Mouse (Mus musculus): ENCODE data around the gene Aebp2. TPM values are rescaled to one million over a fixed set of nuclear protein-coding genes. Genes with fewer than 3 reads are reported as not detected.

Aebp2 gene
- total RNA-seq, 2 experiments from 2014 or later = 50.6 to 51.5 TPM

DNA sequence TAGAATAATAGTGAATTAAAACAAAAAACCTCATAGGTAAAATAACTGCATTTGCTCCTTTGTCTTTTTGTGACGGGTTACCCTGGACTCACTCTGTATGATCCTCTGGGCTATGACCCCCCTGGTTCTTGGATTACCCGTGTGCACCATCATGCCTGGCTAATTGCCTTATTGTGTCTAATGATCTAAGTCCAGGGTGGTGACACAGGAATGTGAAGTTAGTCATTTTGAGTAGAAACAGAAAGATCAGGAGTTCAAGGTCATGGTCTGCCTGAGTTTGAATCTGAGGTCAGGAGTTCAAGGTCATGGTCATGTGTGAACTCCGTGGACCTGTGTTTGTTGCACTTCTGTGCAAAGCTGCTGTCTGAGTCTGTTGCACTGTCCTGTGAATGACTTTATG lies 16.7 kb upstream of the Aebp2 start:
- no peak for DNase-seq (ENCODE audit: low spot score in 2 of 2)

DNA sequence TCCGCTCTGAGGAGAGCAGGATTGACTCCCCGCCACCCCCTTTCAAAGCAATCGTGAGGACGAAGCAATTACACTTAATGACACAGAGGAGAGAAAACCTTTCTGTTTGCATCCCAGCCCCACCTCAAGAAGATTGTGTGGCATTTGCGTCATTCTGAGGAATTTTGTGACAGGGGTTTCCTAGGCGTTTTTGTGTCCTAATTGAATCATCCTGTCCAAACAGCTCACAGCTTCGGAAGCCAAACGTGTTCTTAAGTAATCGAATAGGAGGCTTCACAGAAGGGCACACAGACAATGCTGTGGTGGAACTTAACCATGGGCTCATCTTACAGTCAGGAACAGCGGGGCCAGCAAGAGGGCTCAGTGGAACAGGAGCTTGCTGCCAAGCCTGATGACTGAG lies 15.9 kb upstream of the Aebp2 start:
- no peak for DNase-seq (ENCODE audit: low spot score in 2 of 2)

DNA sequence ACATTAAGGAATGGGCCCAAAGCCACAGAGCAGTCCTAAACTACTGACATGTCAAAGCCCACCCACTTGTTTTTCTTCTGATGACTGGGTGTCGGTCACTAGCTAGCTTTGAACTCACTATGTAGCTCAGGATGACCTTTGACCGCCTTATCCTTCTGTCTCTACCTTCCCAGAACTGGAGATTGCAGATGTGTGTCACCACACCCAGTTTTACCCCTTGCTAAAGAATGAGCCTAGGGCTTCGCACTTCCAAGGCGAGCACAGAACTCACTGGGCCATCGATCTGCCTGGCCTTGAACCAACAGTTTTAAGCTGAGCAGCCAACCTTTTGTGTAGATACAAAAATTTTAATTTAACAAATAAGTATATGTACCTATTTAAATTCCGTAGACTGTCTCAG lies 13.8 kb upstream of the Aebp2 start:
- DNase-seq (ENCODE audit: low spot score in 2 of 2) = no peak

DNA sequence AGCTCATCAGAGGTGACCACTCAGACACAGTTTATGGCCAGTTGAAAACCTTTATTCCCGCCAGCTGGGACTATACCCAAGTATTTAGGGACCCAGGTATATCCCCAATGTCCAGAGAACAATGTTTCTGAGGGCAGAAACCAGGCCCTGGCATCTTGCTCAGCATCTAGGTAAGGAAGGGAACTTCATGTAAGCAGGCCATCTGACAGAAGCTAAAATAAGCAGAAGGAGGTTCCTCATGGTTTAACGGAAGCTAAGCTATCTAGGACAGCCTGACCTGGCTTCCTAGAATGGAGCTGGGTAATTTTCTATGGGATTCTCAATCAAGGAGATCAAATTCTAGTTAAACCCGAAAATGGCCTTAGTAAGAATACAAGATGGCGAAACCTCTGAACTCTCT lies 12.9 kb upstream of the Aebp2 start:
- no peak for DNase-seq (ENCODE audit: low spot score in 2 of 2)

DNA sequence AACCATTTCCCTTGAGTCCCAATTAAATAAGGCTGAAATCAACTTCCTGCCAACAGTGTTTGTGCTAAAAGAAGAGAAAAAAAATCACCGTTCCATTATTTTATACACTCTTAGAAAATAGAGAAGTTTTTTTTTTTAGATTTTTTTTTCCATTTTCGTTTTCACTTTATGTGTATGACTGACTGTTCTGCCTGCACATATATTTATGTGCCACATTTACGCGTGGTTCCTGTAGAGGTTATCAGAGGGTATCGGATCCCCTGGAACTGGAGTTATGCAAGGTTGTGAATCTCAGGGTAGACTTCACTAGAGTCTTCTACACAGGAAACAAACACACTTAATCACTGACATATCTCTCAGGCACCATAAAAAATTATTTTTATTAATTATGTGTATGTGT lies 12.3 kb upstream of the Aebp2 start:
- DNase-seq (ENCODE audit: low spot score in 2 of 2) = no peak

DNA sequence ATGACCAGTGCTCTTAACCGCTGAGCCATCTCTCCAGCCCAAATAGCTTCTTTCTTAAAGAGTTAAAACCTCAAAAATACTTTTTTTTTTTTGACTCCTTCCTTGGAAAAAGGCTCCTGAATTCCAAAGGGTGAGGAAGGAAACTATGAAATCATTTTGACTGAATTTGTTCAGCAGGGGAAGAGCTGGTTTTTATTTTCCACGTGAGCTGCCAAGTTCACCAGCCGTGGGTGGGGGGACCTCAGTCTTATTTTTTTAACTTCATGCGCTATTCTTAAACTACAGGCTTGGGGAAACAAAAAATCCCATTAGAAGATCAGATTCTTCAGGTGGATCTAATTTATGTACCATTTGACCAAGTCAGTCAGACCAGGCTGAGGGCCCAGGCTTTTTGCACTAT lies 11.2 kb upstream of the Aebp2 start:
- DNase-seq (ENCODE audit: low spot score in 2 of 2) = no peak

DNA sequence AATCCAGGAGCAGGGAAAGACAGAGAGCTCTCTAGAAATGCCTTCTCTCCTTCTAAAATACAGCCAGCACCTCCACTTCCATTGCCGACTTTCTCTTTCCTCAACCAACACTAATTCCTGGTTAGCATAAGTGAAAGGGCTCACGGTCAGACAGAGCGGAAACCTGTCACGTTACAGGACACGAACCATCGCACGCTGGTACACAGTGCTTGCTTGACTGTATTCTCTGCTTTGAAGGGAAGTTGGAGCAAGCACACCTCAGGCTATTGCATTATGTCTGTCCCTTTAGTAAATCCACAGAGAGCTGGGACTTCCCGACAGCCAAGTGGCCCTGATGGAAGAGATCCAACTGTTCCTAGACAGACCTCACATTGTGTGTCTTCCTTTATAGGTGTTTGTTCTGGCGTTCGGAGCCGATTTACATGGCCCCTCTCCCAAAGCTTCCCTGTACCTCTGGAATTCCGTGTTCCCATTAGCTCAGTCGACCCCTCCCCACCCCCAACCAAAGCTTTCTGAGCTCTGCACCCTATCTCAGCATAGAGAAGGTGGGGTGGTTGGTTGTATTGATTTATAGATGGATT lies 10.5 kb upstream of the Aebp2 start:
- no peak for DNase-seq (ENCODE audit: low spot score in 2 of 2)

DNA sequence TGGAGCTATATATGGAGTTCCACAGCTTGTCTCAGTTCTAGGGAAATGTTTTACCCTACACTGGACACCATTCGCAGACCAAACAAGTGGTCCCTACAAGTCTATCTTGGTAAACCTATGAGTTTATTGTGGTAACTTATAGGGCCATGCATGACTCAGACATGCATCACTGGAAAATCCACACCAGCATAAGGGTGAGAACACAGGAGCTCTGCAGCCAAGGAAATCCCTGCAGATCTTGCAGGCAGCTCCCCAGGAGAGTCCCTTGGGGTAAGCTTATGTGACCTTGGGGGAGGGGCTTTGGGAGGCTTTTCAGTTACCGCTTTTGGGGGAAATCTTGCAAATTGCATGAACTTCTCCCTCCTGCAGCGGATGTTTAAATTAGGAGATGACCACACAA lies 8.6 kb upstream of the Aebp2 start:
- DNase-seq (ENCODE audit: low spot score in 2 of 2) = no peak

DNA sequence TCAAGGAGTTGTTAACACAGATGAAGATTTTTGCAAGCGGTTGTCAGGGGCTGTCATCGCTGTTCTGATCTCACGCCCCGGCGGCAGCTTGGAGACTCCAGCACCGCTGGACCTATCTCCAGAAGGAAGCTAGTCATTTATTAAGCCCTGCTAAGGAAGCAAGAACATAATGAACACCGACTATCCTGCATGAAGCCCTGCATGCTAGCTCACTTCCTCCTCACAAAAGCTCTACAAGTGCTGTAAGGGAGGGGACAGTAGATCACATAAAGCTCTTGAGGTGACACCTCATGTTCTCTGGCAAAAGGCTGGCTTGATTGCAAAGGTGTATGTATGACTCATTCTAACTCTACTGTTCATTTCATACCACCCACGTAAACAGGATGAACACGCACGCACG lies 7.8 kb upstream of the Aebp2 start:
- no peak for DNase-seq (ENCODE audit: low spot score in 2 of 2)

DNA sequence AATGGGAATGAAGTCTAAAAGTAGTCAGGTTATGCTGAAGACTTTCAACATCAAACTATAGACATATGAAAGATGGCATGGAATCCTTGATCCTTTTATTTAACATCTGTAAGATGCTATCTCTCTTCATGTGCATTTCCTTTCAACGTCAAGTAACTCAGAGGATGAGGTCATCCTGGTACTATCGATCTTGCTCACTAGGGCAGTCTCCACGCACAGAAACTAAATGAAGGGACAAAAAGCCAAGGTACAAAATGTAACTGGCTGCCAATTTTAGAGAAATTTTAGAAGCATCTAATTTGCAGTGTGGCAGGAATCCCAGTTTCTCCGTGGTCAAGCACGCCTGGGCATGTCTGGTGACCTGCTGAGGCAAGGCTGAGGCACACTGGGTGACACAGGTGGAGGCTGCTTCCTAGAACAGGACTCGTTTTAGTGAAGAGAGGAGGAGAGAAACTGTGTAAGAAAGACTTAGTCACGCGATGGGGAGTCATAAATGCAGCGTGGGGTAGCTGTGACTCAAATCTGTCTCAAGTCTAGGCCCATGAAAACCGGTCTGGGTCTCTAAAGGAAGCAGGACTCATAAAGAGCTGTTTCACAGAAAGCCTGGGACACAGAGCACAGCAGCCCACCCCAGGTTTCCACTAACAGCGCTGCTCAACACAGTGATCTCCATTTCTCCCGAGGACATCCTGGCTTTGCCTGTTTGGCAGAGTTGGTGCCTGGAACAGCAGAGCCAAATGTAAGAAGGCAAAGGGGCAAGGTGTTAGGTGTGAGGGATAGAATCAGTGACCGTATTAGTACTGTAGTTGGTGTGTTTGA lies 1.7 kb upstream of the Aebp2 start:
- DNase-seq (ENCODE audit: low spot score in 2 of 2) = no peak

DNA sequence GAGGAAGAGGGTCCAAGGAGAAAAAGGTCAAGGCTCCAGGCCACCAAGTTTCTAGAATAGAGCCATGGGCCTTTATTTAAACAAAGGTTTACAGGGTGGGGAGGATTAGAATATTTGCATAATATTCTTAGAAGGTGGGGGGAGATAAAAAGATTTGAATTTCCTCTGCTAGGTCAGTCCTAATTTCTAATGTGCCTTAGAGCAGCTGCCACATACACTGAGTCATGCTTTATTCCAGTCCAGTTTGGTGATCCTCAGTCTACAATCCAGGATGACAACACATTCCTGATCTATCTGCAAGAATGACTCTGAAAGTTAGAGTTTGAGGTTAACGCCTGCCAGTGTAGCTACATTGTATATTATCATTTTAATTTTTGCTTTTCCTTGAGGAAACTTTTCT lies 841 bp upstream of the Aebp2 start:
- DNase-seq (ENCODE audit: low spot score in 2 of 2) = no peak

DNA sequence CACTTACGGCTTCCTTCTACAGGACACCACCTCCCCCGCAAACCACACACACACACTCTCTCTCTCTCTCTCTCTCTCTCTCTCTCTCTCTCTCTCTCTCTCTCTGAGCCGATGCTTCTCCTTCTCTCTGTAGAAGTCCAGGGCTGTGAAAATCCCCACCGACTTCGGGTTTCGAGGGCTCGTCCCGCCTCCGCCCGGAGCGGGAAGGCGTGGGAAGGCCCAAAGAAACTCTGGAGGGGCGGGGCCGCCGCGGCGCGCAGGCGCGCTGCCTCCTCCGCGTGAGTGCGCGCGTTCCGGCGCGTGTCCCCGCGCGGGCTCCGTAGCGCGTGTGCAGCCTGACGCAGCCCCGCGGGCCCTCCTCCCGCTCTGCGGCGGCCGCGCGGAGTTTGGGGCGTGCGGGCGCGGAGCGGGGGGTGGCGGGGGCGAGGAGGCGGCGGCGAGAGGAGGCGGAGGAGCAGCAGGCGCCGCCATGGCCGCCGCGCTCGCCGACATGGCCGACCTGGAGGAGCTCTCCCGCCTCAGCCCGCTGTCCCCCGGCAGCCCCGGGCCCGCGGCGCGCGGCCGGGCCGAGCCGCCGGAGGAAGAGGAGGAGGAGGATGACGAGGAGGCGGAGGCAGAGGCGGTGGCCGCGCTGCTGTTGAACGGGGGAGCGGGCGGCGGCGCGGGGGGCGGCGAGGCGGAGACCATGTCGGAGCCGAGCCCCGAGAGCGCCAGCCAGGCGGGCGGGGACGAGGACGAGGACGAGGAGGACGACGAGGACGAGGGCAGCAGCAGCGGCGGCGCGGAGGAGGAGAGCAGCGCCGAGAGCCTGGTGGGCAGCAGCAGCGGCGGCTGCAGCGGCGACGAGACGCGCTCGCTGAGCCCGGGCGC lies 998 bp downstream of the Aebp2 start:
- peak; percentile 87 to 95 for DNase-seq (ENCODE audit: low spot score in 2 of 2)

DNA sequence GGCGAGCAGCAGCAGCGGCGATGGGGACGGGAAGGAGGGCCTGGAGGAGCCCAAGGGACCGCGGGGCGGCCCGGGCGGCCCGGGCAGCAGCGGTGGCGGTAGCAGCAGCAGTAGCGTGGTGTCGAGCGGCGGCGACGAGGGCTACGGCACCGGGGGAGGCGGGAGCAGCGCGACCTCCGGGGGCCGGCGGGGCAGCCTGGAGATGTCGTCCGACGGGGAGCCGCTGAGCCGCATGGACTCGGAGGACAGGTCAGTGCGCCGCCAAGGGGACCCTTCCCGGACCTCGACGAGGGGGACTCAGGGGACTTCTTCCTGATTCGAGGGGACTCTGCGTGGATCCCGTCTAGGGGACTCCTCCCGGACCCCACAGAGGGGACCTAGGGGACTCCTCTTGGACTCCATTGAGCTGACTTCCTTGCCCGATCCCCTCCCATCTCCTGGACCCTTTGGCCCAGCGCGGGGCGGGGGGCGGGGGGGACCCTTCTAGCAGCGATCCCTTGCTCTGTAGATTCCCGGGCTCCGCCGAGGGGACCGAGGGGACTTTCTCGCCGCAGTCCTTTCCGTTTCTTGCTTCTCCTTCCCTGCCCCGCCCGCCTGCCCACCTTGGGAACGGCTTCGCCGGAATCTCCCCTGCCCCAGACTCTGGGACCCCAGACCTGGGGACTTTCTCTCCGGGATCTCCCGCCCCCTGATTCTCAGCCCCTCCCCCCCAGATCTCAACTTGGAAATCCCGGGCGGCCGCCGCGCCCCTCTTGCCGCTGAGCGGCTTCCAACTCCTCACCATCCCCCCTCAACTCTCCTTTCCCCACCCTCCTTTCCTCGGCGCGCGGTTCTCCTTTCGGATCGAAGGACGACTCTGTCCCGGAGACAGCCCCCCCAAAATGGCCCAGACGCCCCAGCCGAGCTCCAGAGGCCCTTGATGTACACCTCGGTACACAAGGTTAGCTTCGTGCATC lies 1.9 kb downstream of the Aebp2 start:
- DNase-seq (ENCODE audit: low spot score in 2 of 2) = peak; percentile 25 to 26

DNA sequence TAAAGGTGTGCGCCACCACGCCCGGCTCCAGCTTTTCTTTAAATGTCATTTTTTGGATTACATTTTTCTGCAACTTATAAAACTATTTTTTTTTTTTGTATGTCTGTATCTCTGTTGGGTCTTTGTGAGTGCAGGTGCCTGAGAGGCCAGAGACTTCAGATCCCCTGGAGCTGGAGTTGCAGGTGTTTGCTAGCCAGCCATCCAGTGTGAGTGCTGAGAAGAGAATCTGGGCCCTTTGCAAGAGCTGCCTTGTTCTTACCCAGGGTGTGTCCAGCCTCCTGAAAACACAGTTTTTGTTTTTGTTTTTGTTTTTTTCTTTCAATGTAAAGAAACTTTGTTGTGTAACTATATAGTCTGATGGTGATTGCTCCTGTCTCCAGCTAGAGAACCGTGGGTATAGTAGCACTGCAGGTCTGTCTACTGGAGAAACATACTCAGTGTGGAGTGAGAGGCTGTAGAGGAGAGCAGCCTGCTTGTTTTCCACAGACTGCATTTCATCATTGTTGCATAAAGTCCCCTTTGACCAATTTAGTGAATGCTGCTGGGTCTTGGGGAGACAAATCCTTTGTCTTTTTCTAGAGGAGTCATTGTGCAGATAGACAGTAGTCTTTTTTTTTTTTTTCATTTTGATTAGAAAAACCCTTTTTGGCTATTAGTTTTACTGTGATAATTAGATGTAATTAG lies 6.9 kb downstream of the Aebp2 start:
- DNase-seq (ENCODE audit: low spot score in 2 of 2) = no peak

DNA sequence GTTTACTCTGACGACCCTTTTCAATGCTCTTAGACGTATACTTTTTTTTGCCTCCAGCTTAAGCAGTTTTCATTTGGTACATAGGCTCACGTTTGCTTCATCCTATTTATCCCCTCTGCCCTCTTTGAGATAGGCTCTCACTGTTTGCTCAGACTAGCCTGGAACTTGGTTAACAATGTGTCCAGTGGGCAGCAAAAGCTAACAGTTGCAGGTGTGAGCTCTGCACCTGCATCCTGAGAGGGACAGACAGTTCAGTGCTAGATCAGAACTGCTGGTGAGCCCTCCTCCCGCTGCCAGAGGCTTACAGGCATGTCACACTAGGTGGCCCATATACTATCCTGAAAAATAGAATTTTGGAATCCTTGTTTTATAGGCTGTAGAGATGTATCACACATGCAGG lies 7.8 kb downstream of the Aebp2 start:
- no peak for DNase-seq (ENCODE audit: low spot score in 2 of 2)

DNA sequence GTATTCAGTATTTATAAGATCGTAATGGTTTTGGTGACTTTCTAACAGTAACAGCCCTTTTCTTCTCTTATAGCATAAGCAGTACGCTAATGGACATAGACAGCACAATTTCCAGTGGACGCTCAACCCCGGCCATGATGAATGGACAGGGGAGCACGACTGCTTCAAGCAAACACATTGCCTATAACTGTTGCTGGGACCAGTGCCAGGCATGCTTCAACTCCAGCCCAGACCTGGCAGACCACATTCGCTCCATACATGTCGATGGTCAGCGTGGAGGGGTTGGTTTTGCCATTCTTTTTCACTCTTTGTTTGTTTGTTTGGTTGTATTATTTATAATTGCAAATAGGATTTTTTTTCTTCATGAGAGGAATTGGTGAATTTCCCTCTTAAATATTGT lies 11.2 kb downstream of the Aebp2 start:
- DNase-seq (ENCODE audit: low spot score in 2 of 2) = no peak

DNA sequence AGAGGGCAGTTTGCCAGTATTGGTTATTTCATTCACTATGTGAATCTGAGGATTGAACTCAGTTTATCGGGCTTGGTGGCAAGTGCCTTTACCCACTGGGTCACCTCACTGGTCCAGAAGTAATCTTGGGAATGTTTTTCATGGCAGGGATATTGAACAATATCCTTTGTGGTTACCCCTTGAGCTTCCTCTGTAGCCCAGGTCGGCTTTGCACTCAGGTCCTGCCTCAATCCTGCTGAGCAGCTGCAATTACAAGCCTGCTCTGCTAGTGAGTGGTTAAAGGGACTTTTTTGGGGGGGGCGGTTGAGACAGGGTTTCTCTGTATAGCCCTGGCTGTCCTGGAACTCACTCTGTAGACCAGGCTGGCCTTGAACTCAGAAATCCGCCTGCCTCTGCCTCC lies 13.8 kb downstream of the Aebp2 start:
- DNase-seq (ENCODE audit: low spot score in 2 of 2) = no peak

DNA sequence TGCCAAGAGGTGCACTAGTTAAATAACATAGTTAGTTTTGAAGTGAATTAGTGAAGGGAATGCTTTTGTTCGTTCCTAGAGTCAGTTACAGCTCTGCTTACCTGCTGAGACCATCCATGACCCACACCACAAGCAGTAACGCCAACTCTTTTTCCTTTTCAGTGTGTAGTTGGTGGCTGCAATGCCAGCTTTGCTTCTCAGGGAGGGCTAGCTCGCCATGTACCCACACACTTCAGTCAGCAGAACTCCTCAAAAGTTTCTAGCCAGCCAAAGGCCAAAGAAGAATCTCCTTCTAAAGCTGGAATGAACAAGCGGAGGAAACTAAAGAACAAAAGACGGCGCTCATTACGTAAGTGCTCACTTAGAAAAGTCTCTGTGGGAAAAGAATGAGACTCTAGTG lies 19.5 kb downstream of the Aebp2 start:
- DNase-seq (ENCODE audit: low spot score in 2 of 2) = no peak

DNA sequence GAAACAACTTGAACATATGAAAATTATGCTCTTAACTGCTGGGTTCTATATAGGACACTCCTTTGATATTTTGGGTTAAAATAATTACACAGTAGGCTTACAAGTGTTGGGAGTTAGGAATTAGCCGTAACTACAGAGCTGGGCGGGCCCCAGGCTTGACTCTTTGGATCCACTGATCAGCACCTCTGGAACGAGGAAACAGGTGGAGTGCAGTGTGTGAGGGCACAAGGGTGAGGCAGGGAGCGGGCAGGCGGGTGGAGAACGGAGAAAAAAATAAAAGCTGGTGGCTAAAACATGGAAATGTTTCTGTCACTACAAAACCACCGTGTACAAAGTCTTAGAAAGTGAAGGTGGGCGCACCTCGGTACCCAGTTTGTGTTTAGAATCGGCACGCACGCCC lies 20.2 kb downstream of the Aebp2 start:
- no peak for DNase-seq (ENCODE audit: low spot score in 2 of 2)

DNA sequence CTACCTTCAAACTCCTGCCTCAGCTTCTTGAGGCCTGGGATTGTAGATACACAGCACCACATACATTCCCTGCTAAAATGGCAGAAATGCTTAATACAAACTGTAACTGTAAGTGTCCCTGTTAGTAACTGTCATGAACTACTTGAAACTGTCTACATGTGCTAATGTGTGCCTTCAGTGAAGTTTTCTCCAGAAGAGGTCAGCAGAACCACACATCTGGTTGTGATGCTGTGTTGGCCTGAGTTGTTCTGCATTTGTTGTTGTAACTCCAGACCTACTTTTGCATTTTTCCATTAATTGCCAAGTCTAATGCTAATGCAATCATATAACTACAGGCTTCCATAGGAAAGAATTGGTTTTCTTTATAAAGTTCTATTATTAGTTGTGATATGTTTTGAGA lies 23.5 kb downstream of the Aebp2 start:
- no peak for DNase-seq (ENCODE audit: low spot score in 2 of 2)
